Mouse (Mus musculus): ENCODE measurements around the gene Six4.
"Not testable (repeated sequence)": the region's sequence is repeated elsewhere in the genome, so short reads cannot be mapped to it uniquely, and the experiment has no call there.

The Six4 gene

DNA sequence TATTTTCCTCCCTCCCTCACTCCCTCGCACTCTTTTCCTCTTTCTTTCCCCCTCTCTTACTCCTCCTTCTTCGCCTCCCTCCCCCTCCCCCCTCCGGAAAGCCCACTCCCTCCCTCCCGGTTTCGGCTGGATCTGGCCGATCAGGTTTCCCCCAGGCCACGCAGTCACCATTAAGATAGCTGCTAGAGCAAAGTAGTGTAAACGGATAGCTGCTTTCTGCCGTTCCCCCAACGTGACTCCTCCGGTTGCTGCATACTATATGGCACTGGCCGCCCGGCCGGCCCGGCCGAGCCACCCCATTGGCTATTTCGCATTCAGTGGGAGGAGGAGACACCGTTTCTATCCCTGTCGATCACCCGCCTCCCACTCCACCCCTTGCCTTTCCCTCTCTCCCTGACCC, at the start of gene Six4:
TSS of gene Six4 (minus strand) at position 261 of the 400 bp plus-strand sequence.
- DNase-seq (ENCODE audit: extremely low spot score, low read depth, low spot score), result peak; percentile 83

DNA sequence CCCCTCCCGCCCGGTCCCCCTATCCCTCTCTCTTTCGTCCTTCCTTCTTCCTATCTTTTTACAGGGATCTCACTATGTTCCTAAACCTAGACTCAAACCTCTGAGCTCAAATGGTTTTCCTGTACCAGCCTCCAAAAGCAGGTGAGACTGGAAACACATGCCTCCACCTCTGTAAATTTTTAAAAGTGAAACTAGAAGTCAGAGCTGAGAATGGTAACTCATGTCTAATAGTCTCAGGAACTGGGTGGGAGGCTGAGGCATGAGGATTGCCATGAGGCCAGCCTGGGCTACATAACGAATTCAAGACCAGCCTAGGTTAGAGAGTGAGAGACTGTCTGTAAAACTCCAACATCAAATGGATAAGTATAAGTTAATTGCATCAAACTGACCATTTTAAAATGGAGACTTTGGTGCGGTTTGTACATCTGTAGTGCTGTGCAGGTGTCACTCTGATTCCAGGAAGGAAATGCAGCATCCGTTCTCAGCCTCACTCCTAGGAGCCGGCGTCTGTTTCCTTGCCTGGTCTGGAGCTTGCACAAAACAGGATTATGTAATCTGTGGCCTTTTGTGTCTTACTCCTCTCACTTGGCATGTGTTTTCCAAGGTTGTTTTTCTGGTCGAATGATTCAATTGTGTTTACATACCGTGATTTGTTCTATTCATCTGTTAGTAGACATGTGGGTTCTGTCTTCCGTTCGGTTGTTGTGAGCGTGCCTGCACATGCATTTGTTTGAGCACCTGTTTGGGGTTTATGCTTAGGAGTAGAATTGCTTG, 49.3 kb upstream of the Six4 start:
- DNase-seq (ENCODE audit: extremely low spot score, low read depth, low spot score), result no peak

DNA sequence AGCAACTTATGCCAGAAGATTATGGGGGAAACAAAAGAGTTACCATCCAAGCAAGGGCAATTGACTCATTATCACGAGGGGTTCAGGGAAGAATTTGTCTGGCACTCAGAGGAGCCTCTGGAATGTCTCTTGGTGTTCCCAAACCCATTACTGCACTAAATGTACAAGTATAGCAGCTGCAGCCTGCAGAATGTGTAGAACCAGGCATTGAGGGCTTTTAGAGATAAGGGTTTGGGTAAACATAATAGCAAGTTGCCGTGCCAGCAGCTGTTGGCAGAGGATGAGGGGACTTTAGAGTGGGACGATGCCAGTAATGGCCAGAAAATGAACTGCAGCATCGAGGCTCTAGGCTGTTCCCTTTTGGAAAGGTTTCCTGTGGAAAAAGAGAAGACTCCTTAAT, 47.1 kb upstream of the Six4 start:
- DNase-seq (ENCODE audit: extremely low spot score, low read depth, low spot score), result no peak

DNA sequence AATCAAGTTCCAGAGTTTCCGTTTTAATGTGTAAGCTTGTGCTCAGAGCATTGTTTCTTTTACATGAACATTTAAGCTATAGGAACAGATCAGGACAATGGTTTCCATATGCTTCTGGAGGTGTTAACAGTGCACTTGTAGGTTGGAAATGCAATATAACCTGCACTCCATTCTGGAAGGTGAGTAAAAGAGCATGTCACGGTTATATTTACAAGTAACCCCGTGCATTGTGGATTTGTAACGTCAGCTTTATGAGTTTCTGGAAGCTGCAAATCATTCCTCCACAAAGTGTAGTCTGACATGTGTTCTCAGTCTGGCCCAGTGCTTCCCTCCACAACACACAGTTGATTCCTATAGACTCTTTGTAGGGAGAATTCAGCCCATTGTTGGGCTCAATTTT, 40.9 kb upstream of the Six4 start:
- DNase-seq (ENCODE audit: extremely low spot score, low read depth, low spot score), result peak; percentile 44

DNA sequence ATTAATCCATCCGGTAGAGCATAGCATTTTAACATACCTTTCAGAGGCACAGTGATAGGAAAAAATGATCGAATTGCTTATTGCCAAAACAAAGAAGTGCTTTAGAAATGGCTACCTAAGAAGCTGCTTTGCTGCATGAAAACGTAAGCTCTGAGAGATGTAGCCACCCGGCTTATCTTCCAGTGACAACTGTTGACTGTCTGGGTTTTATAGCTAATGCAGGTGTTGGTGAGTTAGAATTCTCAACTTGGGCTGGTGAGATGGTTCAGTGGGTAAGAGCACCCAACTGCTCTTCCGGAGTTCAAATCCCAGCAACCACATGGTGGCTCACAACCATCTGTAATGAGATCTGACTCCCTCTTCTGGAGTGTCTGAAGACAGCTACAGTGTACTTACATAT, 37.8 kb upstream of the Six4 start:
- DNase-seq (ENCODE audit: extremely low spot score, low read depth, low spot score), result not testable (repeated sequence)

DNA sequence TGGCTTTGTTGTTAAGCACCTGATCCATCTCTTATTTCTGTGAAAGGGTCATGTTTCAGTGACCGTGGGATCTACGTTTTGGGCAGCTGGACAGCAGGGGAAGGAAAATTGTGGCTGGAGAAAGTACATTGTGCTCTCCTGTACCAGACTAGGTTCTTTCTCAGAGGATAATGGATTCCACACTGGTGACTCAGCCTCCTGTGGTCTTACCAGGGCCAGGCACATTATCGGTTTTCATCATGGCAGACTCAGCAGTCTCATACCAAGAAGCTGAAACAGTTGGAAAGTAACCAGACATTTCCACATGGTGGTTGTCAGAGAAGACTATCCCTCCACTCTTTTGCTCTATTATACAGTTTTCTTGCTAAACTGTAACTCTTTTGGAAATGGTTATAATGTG, 34.0 kb upstream of the Six4 start:
- DNase-seq (ENCODE audit: extremely low spot score, low read depth, low spot score), result no peak

DNA sequence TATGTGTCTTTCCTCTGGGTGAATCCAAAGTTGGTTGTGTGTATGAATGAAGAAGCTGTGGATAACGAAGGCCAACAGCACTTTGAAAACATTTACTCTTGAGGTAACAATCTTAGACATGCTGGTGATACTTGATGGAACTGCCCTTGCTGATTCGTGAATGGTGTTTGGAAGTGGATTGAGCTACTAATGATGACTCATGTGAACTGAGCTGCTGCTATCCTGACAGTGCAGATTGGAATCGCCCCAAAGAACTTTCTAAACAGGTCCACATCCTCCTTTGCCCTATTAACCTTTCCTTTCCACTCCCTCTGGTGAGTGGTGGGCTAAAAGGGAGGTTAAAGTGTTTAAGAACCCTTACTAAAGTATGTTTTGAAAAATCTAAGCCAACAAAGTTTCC, 27.5 kb upstream of the Six4 start:
- no peak for DNase-seq (ENCODE audit: extremely low spot score, low read depth, low spot score)

DNA sequence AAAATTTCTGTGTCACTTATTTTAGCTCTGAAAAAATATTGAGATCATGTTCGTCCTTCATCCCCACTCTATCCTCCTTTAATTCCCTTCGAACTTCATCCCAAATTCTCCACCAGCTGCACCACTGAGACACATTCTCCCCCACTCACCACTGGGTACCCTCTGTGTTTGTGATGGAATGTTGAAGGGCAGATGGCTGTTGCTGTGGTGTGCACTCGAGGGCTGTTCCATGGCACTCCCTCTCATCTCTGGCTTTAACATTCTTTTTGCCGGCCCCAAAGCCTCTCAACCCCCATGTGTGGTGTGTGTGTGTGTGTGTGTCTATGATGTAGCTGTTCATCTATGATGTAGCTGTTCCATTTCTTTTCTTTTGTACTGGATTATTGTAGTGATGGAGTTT, 12.0 kb upstream of the Six4 start:
- DNase-seq (ENCODE audit: extremely low spot score, low read depth, low spot score), result no peak

DNA sequence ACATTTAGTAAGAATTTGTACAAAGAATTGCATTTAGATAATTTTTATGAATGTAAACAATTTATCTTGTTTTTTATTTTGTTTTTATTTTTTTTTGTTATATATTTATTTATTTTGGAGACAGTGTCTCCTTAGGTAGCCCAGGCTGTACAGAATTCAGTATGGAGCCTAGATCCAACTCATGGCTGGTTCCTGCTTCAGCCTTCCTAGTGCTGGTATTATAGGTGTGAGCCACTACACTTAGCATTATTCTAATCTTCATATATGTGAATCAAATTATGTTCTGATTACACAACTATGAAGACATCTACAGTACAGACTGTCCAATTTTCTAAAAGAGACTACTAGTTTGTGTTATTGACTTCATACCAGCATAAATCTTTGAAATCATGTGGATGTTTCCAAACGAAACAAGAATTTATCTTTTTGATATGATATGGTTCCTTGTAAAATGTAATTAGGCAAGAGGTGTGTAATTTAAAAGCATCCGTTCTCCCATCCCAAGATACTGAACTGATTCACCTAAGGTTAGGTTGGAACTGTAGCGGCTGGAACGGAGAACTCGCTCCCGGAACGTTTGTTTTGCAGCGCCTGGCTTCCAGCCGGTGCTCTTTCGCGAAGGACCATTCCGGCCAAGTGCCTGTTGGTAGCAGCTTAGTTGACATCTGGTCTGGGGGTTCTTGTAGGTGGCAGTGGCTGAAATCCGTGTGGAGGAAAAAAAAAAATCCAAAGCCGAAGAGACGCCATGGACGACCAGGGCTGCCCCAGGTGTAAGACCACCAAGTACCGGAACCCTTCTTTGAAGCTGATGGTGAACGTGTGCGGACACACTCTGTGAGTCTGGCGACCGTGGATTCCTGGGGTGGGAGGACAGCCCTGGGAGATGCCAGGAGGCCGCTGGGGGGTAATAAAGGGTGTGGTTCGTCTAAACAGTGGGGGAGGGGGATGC, 10.1 kb upstream of the Six4 start, which contains the start of gene Mnat1:
TSS of gene Mnat1 (plus strand) at position 625 of the 949 bp plus-strand sequence.
- DNase-seq (ENCODE audit: extremely low spot score, low read depth, low spot score), result peak; percentile 67

DNA sequence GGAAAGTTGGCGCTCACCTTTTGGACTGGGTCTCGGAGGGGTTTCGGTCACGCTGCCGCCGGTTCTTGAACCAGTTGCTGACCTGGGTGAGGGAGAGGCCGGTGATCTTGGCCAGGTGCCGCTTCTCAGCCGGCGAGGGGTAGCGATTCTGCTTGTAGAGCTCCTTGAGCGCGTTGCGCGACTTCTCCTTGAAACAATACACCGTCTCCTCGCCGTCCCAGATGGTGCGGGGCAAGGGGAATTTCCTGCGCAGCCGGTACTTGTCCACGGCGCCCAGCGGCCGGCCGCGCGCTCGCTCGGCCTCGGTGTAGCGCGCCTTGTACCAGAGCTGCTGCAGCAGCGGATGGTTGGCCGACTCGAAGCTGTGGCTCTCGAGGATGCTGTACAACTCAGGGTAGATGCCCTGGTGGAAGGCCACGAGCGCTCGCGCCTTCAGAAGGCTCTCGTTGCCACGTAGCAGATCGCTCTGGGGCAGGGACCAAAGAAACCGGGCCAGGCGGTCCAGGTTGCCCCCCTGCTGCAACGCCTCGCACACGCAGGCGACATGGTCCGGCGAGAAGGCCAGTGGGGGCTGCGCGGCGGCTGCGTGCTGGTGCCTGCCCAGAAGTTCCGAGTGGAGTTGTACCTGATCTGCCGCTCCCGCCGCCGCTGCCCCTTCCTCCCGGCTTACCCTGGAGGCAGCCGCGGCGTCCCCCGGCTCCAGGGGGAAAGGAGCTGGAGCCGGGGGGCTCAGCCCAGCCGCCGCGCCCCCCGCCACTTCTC, 749 bp downstream of the Six4 start:
- no peak for DNase-seq (ENCODE audit: extremely low spot score, low read depth, low spot score)

DNA sequence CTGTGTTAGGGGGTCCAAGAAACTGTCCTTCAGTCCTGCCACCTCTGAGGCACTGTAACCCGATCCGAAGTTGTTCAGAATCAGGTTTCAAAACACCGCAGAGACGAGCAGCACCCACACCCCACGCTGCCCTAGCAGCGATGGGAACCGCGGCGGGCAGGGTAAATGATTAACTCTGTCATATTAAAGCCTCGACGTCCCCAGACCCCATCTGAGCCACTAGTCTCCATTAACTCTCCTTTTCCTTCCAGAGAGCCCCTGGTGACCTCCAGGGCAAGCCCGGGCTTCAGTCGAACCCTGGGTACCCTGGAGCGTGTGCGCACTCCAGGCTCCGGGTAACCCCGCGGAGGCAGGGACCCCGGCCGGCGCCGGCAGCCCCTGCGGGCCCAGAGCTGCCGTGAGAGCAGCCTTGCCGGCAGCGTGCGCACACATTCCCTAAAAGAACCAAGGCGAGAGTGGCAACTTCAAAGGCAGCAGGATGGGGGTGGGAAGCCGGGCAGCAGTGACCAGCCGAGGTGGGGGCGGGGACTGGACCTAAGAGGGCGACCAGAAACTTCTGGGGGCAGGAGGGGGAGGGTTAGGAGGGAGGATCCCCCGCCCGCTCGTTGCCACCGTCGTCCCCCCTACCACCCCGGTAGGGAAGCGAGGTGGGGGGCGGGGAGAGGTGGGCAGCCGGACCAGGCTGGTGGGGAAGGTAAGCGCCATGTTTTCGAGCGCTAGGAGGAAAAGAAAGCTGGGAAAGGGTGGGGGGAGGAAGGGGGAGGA, 1.5 kb downstream of the Six4 start:
- no peak for DNase-seq (ENCODE audit: extremely low spot score, low read depth, low spot score)

DNA sequence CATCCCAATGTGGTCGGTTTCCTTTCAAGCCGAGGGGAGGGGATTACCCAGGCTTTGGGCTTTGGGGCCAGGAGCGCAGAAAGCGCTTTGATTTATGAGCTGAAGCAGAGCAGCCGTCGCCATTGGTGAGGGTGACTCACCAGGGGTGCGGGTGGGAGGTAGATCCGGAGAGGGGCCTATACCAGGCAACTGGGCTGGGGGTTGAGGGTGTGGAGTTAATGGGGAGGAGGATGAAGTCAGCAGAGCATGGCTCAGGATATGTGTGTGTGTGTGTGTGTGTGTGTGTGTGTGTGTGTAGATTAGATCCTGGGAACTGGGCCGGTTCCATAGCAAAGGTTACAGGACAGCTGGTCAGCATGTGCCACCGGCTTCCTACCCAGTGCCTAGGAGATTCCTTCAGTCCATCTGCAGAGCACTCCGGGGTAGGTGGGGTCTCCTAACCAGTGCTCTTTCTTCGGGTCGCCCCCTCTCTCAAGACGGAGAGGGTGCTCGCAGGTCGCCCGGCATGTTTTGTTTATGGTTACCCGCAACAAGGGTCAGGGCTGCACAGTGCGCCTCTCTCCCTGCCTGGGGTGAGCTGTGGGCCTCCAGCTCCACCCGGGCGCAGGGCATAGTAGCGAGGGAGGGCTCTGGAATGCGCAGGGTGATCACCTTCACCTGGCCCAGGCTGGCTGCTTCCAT, 2.7 kb downstream of the Six4 start:
- no peak for DNase-seq (ENCODE audit: extremely low spot score, low read depth, low spot score)

DNA sequence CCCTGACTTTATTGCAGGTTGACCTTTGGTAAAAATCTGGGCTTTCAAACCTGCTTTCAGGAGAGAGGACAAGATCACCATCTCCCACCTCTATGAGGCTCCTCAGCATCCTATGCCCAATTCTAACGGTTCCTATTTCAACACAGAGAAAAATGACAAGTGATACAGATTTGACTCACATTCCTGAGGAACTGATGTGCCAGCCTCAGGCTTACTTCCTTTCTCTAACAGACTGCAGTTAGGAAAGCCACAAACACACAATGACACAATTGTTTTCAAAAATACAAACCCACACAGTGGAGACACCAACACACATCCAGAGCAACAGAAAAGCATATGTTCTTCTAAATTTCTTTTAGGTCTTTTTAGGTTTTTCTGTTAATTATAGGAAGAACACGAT, 5.4 kb downstream of the Six4 start:
- no peak for DNase-seq (ENCODE audit: extremely low spot score, low read depth, low spot score)

DNA sequence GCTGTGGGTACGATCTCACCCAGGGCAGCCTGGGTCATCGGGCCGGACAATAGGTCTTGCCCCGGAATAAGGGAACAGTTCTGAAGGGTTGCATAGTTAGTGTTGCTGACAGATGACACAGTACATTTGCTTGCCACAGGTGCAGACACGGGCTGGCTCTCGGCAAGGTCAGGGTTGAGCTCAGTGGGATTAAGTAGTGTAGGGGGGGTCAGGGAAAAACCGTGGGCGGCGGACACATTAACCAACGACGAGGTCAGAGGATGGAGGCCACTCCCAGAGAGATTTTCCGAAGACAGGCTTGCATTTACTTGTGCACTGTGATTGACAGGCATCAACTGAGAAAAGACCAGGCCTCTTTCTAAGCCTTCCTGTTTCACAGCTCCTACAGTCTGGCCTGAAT, 9.5 kb downstream of the Six4 start:
- DNase-seq (ENCODE audit: extremely low spot score, low read depth, low spot score), result no peak

DNA sequence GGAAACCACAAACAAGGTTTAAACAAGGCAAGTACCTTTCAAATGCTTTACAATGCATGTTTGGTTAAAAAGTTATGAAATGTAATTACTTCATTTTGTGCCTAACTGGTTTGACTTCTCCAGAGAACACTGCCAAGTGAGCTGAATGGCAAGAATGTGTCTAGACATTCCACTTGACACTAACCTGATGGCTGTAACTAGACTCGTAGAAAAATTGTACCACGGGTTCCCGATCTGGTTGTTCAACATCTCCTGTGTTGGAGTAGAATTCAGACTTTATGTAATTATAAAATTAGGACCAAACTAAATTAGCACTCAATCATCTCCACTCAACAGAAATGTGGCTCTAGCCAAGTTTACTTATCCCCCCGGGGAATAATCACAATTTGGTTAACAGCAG, 14.7 kb downstream of the Six4 start:
- DNase-seq (ENCODE audit: extremely low spot score, low read depth, low spot score), result no peak

DNA sequence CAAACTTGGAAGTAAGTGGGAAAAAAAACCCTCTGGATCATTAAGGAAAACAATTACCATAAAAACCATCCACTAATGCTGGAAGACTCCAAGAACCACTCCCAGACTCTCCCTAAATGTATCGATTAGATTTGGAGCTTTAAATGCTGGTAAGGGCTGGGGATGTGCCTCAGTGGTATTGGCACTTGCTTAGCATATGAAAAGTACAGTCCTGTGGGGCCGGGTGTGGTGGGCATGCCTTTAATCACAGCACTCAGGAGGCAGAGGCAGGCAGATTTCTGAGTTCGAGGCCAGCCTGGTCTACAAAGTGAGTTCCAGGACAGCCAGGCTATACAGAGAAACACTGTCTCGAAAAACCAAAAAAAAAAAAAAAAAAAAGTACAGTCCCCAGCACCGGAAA, 17.1 kb downstream of the Six4 start:
- not testable (repeated sequence) for DNase-seq (ENCODE audit: extremely low spot score, low read depth, low spot score)

DNA sequence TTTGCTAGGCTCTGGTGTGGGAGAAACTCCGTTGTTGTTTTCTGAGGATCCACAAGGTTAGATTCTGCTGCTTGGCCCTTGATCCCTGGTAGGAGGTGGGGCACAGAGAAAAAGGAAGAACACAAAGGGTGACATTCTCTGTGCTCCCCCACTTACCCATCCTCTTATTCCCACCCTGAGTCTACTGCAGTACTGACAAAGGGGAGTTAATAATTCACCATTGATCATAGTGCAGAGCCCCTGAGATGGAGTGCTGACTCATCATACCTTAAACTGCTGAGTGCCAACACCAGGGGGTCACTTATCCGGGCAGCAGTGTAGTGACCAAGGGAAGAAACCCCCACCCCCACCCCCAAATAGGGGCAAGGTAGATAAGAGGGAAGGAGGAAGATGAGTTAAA, 18.7 kb downstream of the Six4 start:
- no peak for DNase-seq (ENCODE audit: extremely low spot score, low read depth, low spot score)

DNA sequence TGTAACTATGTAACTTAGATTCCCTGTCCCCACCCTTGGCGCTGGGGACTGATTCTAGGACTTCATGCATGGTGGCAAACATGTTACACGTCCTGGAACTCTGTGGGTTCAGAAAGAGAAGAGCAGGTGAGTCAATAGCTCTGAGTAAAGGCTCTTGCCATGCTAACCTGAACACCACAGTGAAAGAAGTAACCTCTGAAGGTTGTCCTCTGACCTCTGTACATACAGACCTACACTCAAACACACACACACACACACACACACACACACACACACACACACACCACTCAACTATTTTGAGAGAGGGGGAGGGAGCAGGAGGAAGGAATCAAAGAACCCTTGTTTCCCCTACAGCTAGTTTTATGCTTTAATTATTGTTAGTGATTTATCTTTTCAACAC, 19.1 kb downstream of the Six4 start:
- no peak for DNase-seq (ENCODE audit: extremely low spot score, low read depth, low spot score)

DNA sequence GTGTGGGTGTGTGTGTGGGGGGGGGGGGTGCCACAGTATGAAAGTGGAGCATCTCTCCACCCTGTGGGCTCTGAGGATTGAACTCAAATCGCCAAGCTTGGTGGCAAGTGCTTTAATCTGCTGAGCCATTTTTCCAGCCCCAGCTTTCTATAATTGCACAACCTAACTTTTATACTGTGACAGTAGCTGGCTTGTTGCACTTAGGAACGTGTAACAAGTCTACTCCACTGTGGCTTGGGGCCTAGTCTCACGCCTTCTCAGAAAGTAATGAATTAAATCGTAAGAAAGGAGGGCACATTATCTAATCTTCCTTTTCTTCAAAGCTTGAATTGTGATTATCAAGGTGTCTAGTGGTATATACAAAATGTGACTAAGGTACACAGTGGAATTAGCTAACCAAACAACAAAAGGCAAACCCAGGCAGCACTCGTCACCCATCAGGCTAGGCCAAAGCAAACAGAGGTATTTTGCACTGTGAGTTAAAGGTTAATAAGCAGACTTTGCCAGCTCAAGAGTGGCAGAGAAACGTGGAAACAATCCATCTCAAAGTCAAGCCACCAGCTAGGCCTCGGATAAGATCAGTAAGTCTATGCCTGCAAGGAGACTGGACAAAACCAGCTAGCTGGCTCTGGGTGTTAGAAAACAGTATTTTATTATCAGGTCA, 22.5 kb downstream of the Six4 start:
- no peak for DNase-seq (ENCODE audit: extremely low spot score, low read depth, low spot score)
